Mouse (Mus musculus) lung, postnatal 4 days (tissue): Measurements from ENCODE around the gene Qars.
A peak's percentile ranks its signal among the peaks of the same experiment; 100 is the strongest.

Source experiments
- DNase-seq, 2 experiments: peaks; one replicate each; pipeline ENCODE4 v3.0.0; 2021

The Qars gene

GRCm38 (mm10) chr9:108488403-108488802, 19.1 kb upstream of the Qars start:
- DNase-seq, result no peak

- no peak for DNase-seq
These were observed 18.3 kb upstream of the Qars start for GRCm38 (mm10) chr9:108489215-108489614.

- DNase-seq, result no peak
These were observed 17.6 kb upstream of the Qars start for GRCm38 (mm10) chr9:108489702-108490558.

- peak; percentile 96 to 98 for DNase-seq
These were observed 16.8 kb upstream of the Qars start, which contains the start of gene Usp19 for GRCm38 (mm10) chr9:108490559-108491285. Gene Usp19 (plus strand): TSS chr9:108490602.

- no peak for DNase-seq
These were observed 16.3 kb upstream of the Qars start for GRCm38 (mm10) chr9:108491286-108491580.

GRCm38 (mm10) chr9:108492043-108492750, 15.3 kb upstream of the Qars start:
- DNase-seq, result no peak

- DNase-seq, result peak in 1 of 2 experiments; percentile 15
These were observed 14.3 kb upstream of the Qars start for GRCm38 (mm10) chr9:108493246-108493645.

- peak in 1 of 2 experiments; percentile 16 for DNase-seq
These were observed 13.2 kb upstream of the Qars start for GRCm38 (mm10) chr9:108494146-108494825.

- DNase-seq, result peak in 1 of 2 experiments; percentile 23
These were observed 12.6 kb upstream of the Qars start for GRCm38 (mm10) chr9:108494905-108495304.

- DNase-seq, result no peak
These were observed 8.3 kb upstream of the Qars start for GRCm38 (mm10) chr9:108499231-108499630.

GRCm38 (mm10) chr9:108499943-108500342, 7.6 kb upstream of the Qars start:
- no peak for DNase-seq

- DNase-seq, result no peak
These were observed 605 bp upstream of the Qars start for GRCm38 (mm10) chr9:108506901-108507300.

- no peak for DNase-seq
These were observed 1.3 kb downstream of the Qars start for GRCm38 (mm10) chr9:108508776-108509175.

GRCm38 (mm10) chr9:108516380-108517251, 9.1 kb downstream of the Qars start, which contains the start of gene Qrich1:
Gene Qrich1 (plus strand): TSS chr9:108516806.
- peak; percentile 95 to 97 for DNase-seq

- peak; percentile 87 to 92 for DNase-seq
These were observed 9.9 kb downstream of the Qars start for GRCm38 (mm10) chr9:108517253-108517930.

- no peak for DNase-seq
These were observed 10.4 kb downstream of the Qars start for GRCm38 (mm10) chr9:108517931-108518332.

GRCm38 (mm10) chr9:108521604-108522003, 14.1 kb downstream of the Qars start:
- DNase-seq, result no peak

- DNase-seq, result no peak
These were observed 15.8 kb downstream of the Qars start for GRCm38 (mm10) chr9:108523341-108523740.

GRCm38 (mm10) chr9:108525400-108525799, 17.9 kb downstream of the Qars start:
- DNase-seq, result no peak

- DNase-seq, result no peak
These were observed 23.4 kb downstream of the Qars start for GRCm38 (mm10) chr9:108530954-108531353.

- DNase-seq, result no peak
These were observed 24.0 kb downstream of the Qars start for GRCm38 (mm10) chr9:108531496-108531895.
